Mouse (Mus musculus): Measurements from ENCODE around the gene Tmem132d. TPM values are rescaled to one million over a fixed set of nuclear protein-coding genes. Genes with fewer than 3 reads are reported as not detected.

Gene Tmem132d
- polyA plus RNA-seq, 1 experiment from 2014 or later: not detected

DNA sequence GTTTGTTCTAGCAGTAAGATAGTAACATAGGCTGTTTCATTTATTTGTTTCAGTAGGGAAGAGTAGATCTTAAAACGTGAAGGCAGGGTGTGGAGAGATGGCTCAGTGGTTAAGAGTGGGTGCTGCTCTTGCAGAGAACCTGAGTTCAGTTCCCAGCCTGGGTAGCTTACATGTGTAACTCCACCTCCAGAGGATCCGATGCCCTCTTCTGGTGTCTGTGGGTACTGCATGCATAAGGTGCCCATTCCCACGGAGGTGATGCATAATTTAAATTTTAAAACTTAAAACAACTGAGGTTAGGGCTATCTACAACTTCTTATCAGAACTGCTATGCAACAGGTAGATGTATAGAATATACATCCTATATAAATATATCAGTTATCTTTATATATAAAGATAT is 40.5 kb downstream of the Tmem132d start:
- 61% methylated on average over 3 of the region's 3 CpGs for WGBS (ENCODE audit: insufficient replicate concordance)
- H3K9ac ChIP-seq (ENCODE audit: low read depth, low read length): no peak overlapping the region
- no peak for ATAC-seq (ENCODE audit: low read depth)
- peaks cover 4% of the 10 kb centered on the region; the same call in 1 of the 2 replicates for H3K9me3 ChIP-seq (replicated peaks; ENCODE audit: control insufficient read depth, low read length)
- no peak overlapping the region for H3K4me2 ChIP-seq (ENCODE audit: low read depth, low read length)
- no peaks in the 10 kb centered on the region for H3K27me3 ChIP-seq (ENCODE audit: control insufficient read depth, insufficient read depth, low read depth, low read length)
- H3K4me3 ChIP-seq (ENCODE audit: low read depth, low read length): no peak overlapping the region
- H3K27ac ChIP-seq (ENCODE audit: low read length): no peak overlapping the region
- H3K4me1 ChIP-seq (ENCODE audit: control insufficient read depth, low read depth, low read length): no peaks in the 10 kb centered on the region
- no peaks in the 10 kb centered on the region for H3K36me3 ChIP-seq (ENCODE audit: control insufficient read depth, insufficient read depth)

- H3K4me2 ChIP-seq (ENCODE audit: low read depth, low read length): no peak overlapping the region
- H3K9ac ChIP-seq (ENCODE audit: low read depth, low read length): no peak overlapping the region
- no peaks in the 10 kb centered on the region for H3K36me3 ChIP-seq (ENCODE audit: control insufficient read depth, insufficient read depth)
- H3K27me3 ChIP-seq (ENCODE audit: control insufficient read depth, insufficient read depth, low read depth, low read length): no peaks in the 10 kb centered on the region
- H3K9me3 ChIP-seq (replicated peaks; ENCODE audit: control insufficient read depth, low read length): peaks cover 7% of the 10 kb centered on the region
- no peaks in the 10 kb centered on the region for H3K4me1 ChIP-seq (ENCODE audit: control insufficient read depth, low read depth, low read length)
- 39% methylated on average over 4 of the region's 4 CpGs for WGBS (ENCODE audit: insufficient replicate concordance)
- ATAC-seq (ENCODE audit: low read depth): no peak
- H3K27ac ChIP-seq (ENCODE audit: low read length): no peak overlapping the region
- no peak overlapping the region for H3K4me3 ChIP-seq (ENCODE audit: low read depth, low read length)
Measured at GRCm38 (mm10) chr5:128389665-128390064, 43.2 kb downstream of the Tmem132d start.

GRCm38 (mm10) chr5:128388358-128389141 is 44.3 kb downstream of the Tmem132d start:
- H3K9me3 ChIP-seq (replicated peaks; ENCODE audit: control insufficient read depth, low read length): peaks cover 7% of the 10 kb centered on the region
- H3K9ac ChIP-seq (ENCODE audit: low read depth, low read length): no peak overlapping the region
- H3K27me3 ChIP-seq (ENCODE audit: control insufficient read depth, insufficient read depth, low read depth, low read length): no peaks in the 10 kb centered on the region
- no peak overlapping the region for H3K27ac ChIP-seq (ENCODE audit: low read length)
- no peak overlapping the region for H3K4me2 ChIP-seq (ENCODE audit: low read depth, low read length)
- ATAC-seq (ENCODE audit: low read depth): no peak
- no peaks in the 10 kb centered on the region for H3K36me3 ChIP-seq (ENCODE audit: control insufficient read depth, insufficient read depth)
- no peaks in the 10 kb centered on the region for H3K4me1 ChIP-seq (ENCODE audit: control insufficient read depth, low read depth, low read length)
- 51% methylated on average over 7 of the region's 7 CpGs for WGBS (ENCODE audit: insufficient replicate concordance)
- no peak overlapping the region for H3K4me3 ChIP-seq (ENCODE audit: low read depth, low read length)

- no peak overlapping the region for H3K4me3 ChIP-seq (ENCODE audit: low read depth, low read length)
- no peaks in the 10 kb centered on the region; the same call in 1 of the 2 replicates for H3K9me3 ChIP-seq (replicated peaks; ENCODE audit: control insufficient read depth, low read length)
- no peaks in the 10 kb centered on the region for H3K27me3 ChIP-seq (ENCODE audit: control insufficient read depth, insufficient read depth, low read depth, low read length)
- H3K27ac ChIP-seq (ENCODE audit: low read length): no peak overlapping the region
- no peak for ATAC-seq (ENCODE audit: low read depth)
- H3K4me2 ChIP-seq (ENCODE audit: low read depth, low read length): no peak overlapping the region
- H3K4me1 ChIP-seq (ENCODE audit: control insufficient read depth, low read depth, low read length): no peaks in the 10 kb centered on the region
- 69% methylated on average over 3 of the region's 3 CpGs for WGBS (ENCODE audit: insufficient replicate concordance)
- H3K9ac ChIP-seq (ENCODE audit: low read depth, low read length): no peak overlapping the region
- no peaks in the 10 kb centered on the region for H3K36me3 ChIP-seq (ENCODE audit: control insufficient read depth, insufficient read depth)
Measured at GRCm38 (mm10) chr5:128369814-128370213, 63.1 kb downstream of the Tmem132d start.

DNA sequence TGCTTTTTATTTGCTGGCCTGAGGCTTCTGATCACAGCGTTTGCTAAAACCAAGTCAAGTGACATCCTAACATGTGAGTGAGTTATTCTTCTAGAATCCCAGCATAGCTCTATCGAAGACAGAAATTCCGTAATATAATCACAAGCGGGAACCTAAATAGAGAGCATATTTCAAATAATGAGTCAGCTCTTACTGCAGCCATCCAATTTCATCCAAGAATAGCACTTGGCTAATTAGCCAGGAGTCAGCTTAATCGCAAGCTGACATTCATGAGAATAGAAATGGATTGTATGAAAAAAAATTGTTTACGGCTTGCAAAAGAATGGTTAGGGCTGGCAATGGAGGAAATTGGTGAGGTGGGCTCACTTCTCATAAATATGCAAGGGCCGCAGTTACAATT is 63.8 kb downstream of the Tmem132d start:
- H3K4me3 ChIP-seq (ENCODE audit: low read depth, low read length): no peak overlapping the region
- 76% methylated on average over 7 of the region's 7 CpGs for WGBS (ENCODE audit: insufficient replicate concordance)
- no peaks in the 10 kb centered on the region for H3K36me3 ChIP-seq (ENCODE audit: control insufficient read depth, insufficient read depth)
- H3K4me2 ChIP-seq (ENCODE audit: low read depth, low read length): no peak overlapping the region
- H3K27ac ChIP-seq (ENCODE audit: low read length): no peak overlapping the region
- H3K4me1 ChIP-seq (ENCODE audit: control insufficient read depth, low read depth, low read length): no peaks in the 10 kb centered on the region
- no peak for ATAC-seq (ENCODE audit: low read depth)
- no peak overlapping the region for H3K9ac ChIP-seq (ENCODE audit: low read depth, low read length)
- no peaks in the 10 kb centered on the region; the same call in 1 of the 2 replicates for H3K9me3 ChIP-seq (replicated peaks; ENCODE audit: control insufficient read depth, low read length)
- no peaks in the 10 kb centered on the region for H3K27me3 ChIP-seq (ENCODE audit: control insufficient read depth, insufficient read depth, low read depth, low read length)

DNA sequence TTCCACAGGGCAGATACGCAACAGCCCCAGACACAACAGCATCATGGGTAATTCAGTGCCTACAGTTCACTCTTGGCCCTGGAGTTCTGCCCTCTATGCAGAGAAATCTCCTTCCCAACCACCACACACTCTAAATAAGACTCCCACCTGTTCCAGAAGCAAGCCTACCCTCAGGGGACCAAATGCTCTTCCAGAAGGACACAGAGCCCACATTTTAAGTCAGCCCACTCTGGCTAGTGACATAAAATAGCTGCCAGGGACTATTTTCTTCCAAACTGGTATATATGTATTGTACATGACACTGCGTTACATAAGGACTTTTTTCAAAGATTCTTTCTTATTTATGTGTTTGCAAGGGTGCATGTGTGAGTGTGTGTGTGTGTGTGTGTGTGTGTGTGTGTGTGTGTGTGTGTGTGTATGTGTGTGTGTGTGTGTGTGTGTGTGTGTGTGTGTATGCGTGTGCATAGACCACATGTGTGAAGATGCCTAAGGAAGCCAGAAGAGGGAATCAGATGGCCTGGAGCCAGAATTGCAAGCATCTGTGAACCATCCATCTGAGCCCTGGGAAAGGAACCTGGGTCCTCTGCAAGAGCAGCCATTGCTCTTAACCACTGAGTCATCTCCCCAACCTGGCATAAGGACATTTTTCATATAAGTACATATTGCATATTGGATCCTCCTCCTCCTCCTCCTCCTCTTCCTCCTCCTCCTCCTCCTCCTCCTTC is 67.5 kb downstream of the Tmem132d start:
- ATAC-seq (ENCODE audit: low read depth): no peak
- 55% methylated on average over 3 of the region's 3 CpGs for WGBS (ENCODE audit: insufficient replicate concordance)
- H3K27me3 ChIP-seq (ENCODE audit: control insufficient read depth, insufficient read depth, low read depth, low read length): no peaks in the 10 kb centered on the region
- H3K4me2 ChIP-seq (ENCODE audit: low read depth, low read length): no peak overlapping the region
- no peaks in the 10 kb centered on the region for H3K36me3 ChIP-seq (ENCODE audit: control insufficient read depth, insufficient read depth)
- H3K9me3 ChIP-seq (replicated peaks; ENCODE audit: control insufficient read depth, low read length): no peaks in the 10 kb centered on the region; the same call in 1 of the 2 replicates
- no peak overlapping the region for H3K27ac ChIP-seq (ENCODE audit: low read length)
- H3K4me3 ChIP-seq (ENCODE audit: low read depth, low read length): no peak overlapping the region
- no peaks in the 10 kb centered on the region for H3K4me1 ChIP-seq (ENCODE audit: control insufficient read depth, low read depth, low read length)
- no peak overlapping the region for H3K9ac ChIP-seq (ENCODE audit: low read depth, low read length)

DNA sequence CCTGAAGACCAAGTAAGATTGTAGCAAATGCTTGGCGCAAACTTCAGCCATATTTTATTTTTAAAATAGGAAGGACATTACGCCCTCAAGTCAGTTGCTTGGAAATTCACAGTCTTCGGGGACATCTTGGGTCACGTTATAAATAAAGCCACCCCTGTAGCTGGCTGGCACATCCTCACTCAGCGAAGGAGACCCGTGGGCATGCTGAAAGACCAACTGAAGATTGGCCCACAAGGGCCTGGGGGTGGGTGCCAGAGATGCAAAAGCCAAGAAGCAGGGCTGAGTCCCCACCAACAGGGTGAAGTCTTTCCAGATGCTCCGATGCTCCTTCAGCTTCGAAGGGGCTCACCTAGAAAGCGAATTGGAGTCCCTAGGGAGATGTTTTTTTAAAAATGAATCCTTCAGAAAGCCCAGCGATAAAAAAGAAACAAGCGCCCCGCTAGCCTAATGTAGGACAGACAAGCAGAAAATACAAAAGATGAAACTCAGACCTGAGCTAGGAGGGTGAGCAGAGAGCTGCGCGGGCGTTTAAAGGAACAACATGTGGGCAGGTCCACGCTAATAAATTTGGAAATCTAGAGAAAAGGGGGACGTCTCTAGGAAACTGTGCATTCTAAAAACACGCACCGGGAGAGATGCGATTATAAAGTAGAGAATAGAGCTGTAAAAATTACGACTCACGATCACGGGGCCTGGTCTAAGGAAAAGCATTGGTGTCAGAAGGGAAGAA is 71.8 kb downstream of the Tmem132d start:
- Histone ChIP-seq H3K27me3 (ENCODE audit: control insufficient read depth, insufficient read depth, low read depth, low read length) (no peaks in the 10 kb centered on the region), H3K4me3 (ENCODE audit: low read depth, low read length) (no peak overlapping the region), H3K9me3 (replicated peaks; ENCODE audit: control insufficient read depth, low read length) (no peaks in the 10 kb centered on the region; the same call in 1 of the 2 replicates), H3K27ac (ENCODE audit: low read length) (no peak overlapping the region), H3K9ac (ENCODE audit: low read depth, low read length) (no peak overlapping the region), H3K4me1 (ENCODE audit: control insufficient read depth, low read depth, low read length) (no peaks in the 10 kb centered on the region), H3K36me3 (ENCODE audit: control insufficient read depth, insufficient read depth) (no peaks in the 10 kb centered on the region), H3K4me2 (ENCODE audit: low read depth, low read length) (no peak overlapping the region)
- WGBS (ENCODE audit: insufficient replicate concordance): 62% methylated on average over 23 of the region's 23 CpGs
- no peak for ATAC-seq (ENCODE audit: low read depth)

DNA sequence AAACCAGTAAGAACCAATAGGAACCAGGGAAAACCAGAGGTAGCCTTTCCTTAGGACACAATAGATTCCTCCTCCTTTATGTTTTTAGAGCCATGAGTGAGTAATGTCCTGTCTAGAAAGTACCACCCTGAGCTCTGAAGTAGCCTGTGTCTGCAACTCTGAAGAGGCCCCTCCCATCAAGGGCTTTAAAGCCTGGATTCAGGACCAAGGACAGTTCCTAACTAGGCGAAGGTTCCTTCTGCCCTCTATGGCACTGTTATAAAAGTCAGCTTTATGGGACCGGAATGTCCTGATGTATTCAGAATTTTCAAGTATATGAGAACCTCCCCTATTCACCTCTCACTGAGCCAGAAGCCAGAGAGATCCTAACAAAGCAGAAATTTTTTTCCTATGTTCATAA is 84.0 kb downstream of the Tmem132d start:
- no peaks in the 10 kb centered on the region for H3K36me3 ChIP-seq (ENCODE audit: control insufficient read depth, insufficient read depth)
- no peak overlapping the region for H3K9ac ChIP-seq (ENCODE audit: low read depth, low read length)
- no peaks in the 10 kb centered on the region for H3K9me3 ChIP-seq (replicated peaks; ENCODE audit: control insufficient read depth, low read length)
- H3K4me2 ChIP-seq (ENCODE audit: low read depth, low read length): no peak overlapping the region
- no peak for ATAC-seq (ENCODE audit: low read depth)
- no peak overlapping the region for H3K27ac ChIP-seq (ENCODE audit: low read length)
- H3K4me3 ChIP-seq (ENCODE audit: low read depth, low read length): no peak overlapping the region
- WGBS (ENCODE audit: insufficient replicate concordance): 38% methylated on average over 2 of the region's 2 CpGs
- no peaks in the 10 kb centered on the region for H3K27me3 ChIP-seq (ENCODE audit: control insufficient read depth, insufficient read depth, low read depth, low read length)
- no peaks in the 10 kb centered on the region for H3K4me1 ChIP-seq (ENCODE audit: control insufficient read depth, low read depth, low read length)

Data from liver, embryonic 16.5 days (tissue).